Mouse (Mus musculus) embryonic fibroblast, embryonic 13.5 days (primary cell): Measurements from ENCODE around the gene Mapk6.

ENCODE experiments used
- CTCF ChIP-seq: IDR thresholded peaks from 2 replicates; pipeline ENCODE4 v1.5.1; 2011; ENCODE audit warnings: mild to moderate bottlenecking, control low read depth, low read length, moderate library complexity, borderline replicate concordance; ENCODE audit not compliant: insufficient read depth
- POLR2A ChIP-seq: IDR thresholded peaks from 2 replicates; pipeline ENCODE4 v1.6.1; 2011; ENCODE audit warnings: low read depth, mild to moderate bottlenecking, control low read depth, low read length, moderate library complexity

DNA sequence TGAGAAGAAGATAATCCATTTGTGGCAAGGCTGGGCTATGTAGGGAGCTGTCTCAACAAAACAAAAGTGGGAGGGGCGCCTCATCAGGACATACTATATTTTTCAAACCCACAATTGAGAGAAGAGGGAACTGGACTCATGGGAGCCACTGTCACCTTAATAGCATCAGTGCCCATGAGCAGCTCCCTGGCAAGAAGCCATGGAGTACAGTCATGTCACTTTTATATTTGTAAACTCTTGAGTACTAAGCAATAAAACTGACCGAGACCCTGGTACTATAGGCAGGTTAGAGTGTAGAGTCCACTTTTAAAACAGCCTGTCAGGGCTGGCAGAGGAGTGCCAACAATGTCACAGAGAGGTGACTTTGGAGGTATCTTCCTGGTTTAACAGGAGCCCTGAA, 3.7 kb downstream of the Mapk6 start:
- TF ChIP-seq POLR2A, result no peak
- no peak for TF ChIP-seq CTCF
